Mouse (Mus musculus): ENCODE results near the gene Uchl1. TPM values are rescaled to one million over a fixed set of nuclear protein-coding genes. Genes with fewer than 3 reads are reported as not detected.

Gene Uchl1
- polyA plus RNA-seq, 2 experiments: 1.1 to 1.5 TPM

DNA sequence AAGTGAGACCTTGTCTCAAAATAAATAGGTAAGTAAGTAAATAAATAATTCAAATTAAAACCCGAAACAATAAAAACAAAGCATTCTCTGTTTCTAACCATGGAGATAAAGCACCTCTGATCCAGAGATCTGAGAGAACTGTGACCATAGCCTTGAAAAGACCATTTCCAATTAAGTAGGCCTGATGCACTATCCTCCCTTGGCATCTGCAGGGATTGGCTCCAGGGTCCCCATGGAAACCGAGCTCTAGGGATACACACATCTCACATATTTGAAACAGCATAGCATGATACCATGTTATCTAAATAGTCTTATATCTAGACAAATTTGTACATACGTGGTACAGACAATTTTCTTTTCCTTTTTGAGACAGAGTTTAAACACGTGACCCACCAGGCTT lies 26.1 kb downstream of the Uchl1 start:
- Histone ChIP-seq H3K4me2 (ENCODE audit: low read depth) (no peak overlapping the region), H3K36me3 (replicated peaks; ENCODE audit: control insufficient read depth, insufficient read depth, low read depth) (no peaks in the 10 kb centered on the region), H3K9ac (replicated peaks) (no peak overlapping the region), H3K9me3 (ENCODE audit: control insufficient read depth, low read length) (no peaks in the 10 kb centered on the region), H3K27ac (no peak overlapping the region), H3K27me3 (ENCODE audit: control insufficient read depth, insufficient read depth, low read length) (no peaks in the 10 kb centered on the region), H3K4me1 (replicated peaks; ENCODE audit: control insufficient read depth in 2 of 2, insufficient read depth in 2 of 2, low read length in 1 of 2) (no peaks in the 10 kb centered on the region), H3K4me3 (ENCODE audit: insufficient read depth in 1 of 2, low read depth in 2 of 2, low read length in 2 of 2) (no peak overlapping the region)
- TF ChIP-seq CTCF (IDR thresholded peaks at IDR 0.05; ENCODE audit: low read depth): no peak
- TF ChIP-seq EP300 (IDR thresholded peaks at IDR 0.05; ENCODE audit: low read depth): no peak
- DNase-seq (ENCODE audit: low read depth in 3 of 3, low spot score in 3 of 3) (no peak), ATAC-seq (ENCODE audit: insufficient read depth) (no peak)
- WGBS (ENCODE audit: insufficient replicate concordance): 58% methylated on average over 4 of the region's 4 CpGs

- Histone ChIP-seq H3K9ac (replicated peaks) (no peak overlapping the region), H3K9me3 (ENCODE audit: control insufficient read depth, low read length) (no peaks in the 10 kb centered on the region), H3K4me2 (ENCODE audit: low read depth) (no peak overlapping the region), H3K36me3 (replicated peaks; ENCODE audit: control insufficient read depth, insufficient read depth, low read depth) (no peaks in the 10 kb centered on the region), H3K4me1 (replicated peaks; ENCODE audit: control insufficient read depth in 2 of 2, insufficient read depth in 2 of 2, low read length in 1 of 2) (no peaks in the 10 kb centered on the region), H3K4me3 (ENCODE audit: insufficient read depth in 1 of 2, low read depth in 2 of 2, low read length in 2 of 2) (no peak overlapping the region), H3K27me3 (ENCODE audit: control insufficient read depth, insufficient read depth, low read length) (no peaks in the 10 kb centered on the region), H3K27ac (no peak overlapping the region)
- ATAC-seq (ENCODE audit: insufficient read depth) (no peak), DNase-seq (ENCODE audit: low read depth in 3 of 3, low spot score in 3 of 3) (no peak)
- no peak for TF ChIP-seq EP300 (IDR thresholded peaks at IDR 0.05; ENCODE audit: low read depth)
- TF ChIP-seq CTCF (IDR thresholded peaks at IDR 0.05; ENCODE audit: low read depth): no peak
- 21% methylated on average over 10 of the region's 10 CpGs for WGBS (ENCODE audit: insufficient replicate concordance)
These were observed 27.6 kb downstream of the Uchl1 start for GRCm38 (mm10) chr5:66703317-66704004.

- Histone ChIP-seq H3K4me1 (replicated peaks; ENCODE audit: control insufficient read depth in 2 of 2, insufficient read depth in 2 of 2, low read length in 1 of 2) (no peaks in the 10 kb centered on the region), H3K27me3 (ENCODE audit: control insufficient read depth, insufficient read depth, low read length) (no peaks in the 10 kb centered on the region), H3K4me2 (ENCODE audit: low read depth) (no peak overlapping the region), H3K9ac (replicated peaks) (no peak overlapping the region), H3K27ac (no peak overlapping the region), H3K9me3 (ENCODE audit: control insufficient read depth, low read length) (no peaks in the 10 kb centered on the region), H3K4me3 (ENCODE audit: insufficient read depth in 1 of 2, low read depth in 2 of 2, low read length in 2 of 2) (no peak overlapping the region), H3K36me3 (replicated peaks; ENCODE audit: control insufficient read depth, insufficient read depth, low read depth) (no peaks in the 10 kb centered on the region)
- ATAC-seq (ENCODE audit: insufficient read depth): no peak
- WGBS (ENCODE audit: insufficient replicate concordance): 57% methylated on average over 5 of the region's 5 CpGs
- TF ChIP-seq CTCF (IDR thresholded peaks at IDR 0.05; ENCODE audit: low read depth) (no peak), EP300 (IDR thresholded peaks at IDR 0.05; ENCODE audit: low read depth) (no peak)
- no peak for DNase-seq (ENCODE audit: low read depth in 3 of 3, low spot score in 3 of 3)
These were observed 32.0 kb downstream of the Uchl1 start for GRCm38 (mm10) chr5:66707859-66708258.

DNA sequence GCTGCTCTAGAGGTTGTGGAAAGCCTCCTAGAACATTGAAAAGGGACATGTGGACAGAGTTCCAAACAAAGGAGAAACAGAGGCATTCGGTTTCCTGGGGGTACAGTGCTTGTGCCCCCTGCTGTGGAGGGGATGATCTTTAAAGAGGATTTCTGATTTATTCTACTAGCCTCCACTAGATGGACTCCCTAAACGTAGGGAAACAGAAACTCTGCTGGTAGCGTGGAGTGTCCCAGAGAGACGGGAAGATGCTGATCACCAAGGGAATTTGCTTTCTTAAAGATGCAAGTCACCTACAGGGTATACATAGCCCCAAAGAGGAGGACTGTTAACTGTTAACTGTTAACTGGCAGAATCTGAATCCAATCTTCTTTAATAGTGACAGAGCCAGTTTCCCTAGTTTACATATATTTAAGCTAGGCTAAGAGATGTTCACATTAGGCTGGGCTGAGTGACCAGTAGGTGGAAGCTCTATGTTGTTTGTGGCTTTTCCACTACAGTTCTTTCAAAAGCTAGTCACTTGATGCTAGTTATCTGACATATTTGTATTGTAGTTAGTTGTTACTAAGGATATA lies 34.6 kb downstream of the Uchl1 start:
- no peaks in the 10 kb centered on the region for H3K27me3 ChIP-seq (ENCODE audit: control insufficient read depth, insufficient read depth, low read length)
- H3K27ac ChIP-seq: no peak overlapping the region
- H3K36me3 ChIP-seq (replicated peaks; ENCODE audit: control insufficient read depth, insufficient read depth, low read depth): no peaks in the 10 kb centered on the region
- no peak overlapping the region for H3K4me3 ChIP-seq (ENCODE audit: insufficient read depth in 1 of 2, low read depth in 2 of 2, low read length in 2 of 2)
- H3K9me3 ChIP-seq (ENCODE audit: control insufficient read depth, low read length): no peaks in the 10 kb centered on the region
- no peaks in the 10 kb centered on the region for H3K4me1 ChIP-seq (replicated peaks; ENCODE audit: control insufficient read depth in 2 of 2, insufficient read depth in 2 of 2, low read length in 1 of 2)
- no peak overlapping the region for H3K4me2 ChIP-seq (ENCODE audit: low read depth)
- WGBS (ENCODE audit: insufficient replicate concordance): 21% methylated on average over 4 of the region's 4 CpGs
- no peak overlapping the region for H3K9ac ChIP-seq (replicated peaks)
- DNase-seq (ENCODE audit: low read depth in 3 of 3, low spot score in 3 of 3) (no peak), ATAC-seq (ENCODE audit: insufficient read depth) (no peak)
- TF ChIP-seq EP300 (IDR thresholded peaks at IDR 0.05; ENCODE audit: low read depth) (no peak), CTCF (IDR thresholded peaks at IDR 0.05; ENCODE audit: low read depth) (0 out of 2 replicates have a peak, but pooled peaks have one; percentile 5)

DNA sequence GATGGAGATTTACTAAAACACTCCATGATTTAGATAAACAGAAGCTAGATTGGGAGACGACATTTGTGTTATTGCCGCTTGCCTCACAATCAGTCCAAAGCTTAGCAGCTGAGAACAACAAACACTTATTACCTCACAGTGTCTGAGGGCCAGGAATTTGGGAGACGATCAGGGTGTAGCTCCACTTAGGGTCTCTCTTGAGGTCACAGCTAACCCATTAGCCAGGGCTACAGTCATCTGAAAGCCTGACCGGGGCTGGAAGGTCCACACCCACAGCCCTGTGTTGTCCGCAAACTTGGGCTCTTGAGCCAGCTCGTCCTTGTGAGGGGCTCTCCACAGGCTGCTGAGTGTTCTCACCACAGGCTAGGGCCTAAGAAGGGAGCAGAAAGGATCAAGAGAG lies 36.9 kb downstream of the Uchl1 start:
- H3K4me2 ChIP-seq (ENCODE audit: low read depth): no peak overlapping the region
- no peak overlapping the region for H3K27ac ChIP-seq
- H3K36me3 ChIP-seq (replicated peaks; ENCODE audit: control insufficient read depth, insufficient read depth, low read depth): no peaks in the 10 kb centered on the region
- TF ChIP-seq EP300 (IDR thresholded peaks at IDR 0.05; ENCODE audit: low read depth) (no peak), CTCF (IDR thresholded peaks at IDR 0.05; ENCODE audit: low read depth) (no peak)
- no peak overlapping the region for H3K4me3 ChIP-seq (ENCODE audit: insufficient read depth in 1 of 2, low read depth in 2 of 2, low read length in 2 of 2)
- ATAC-seq (ENCODE audit: insufficient read depth) (no peak), DNase-seq (ENCODE audit: low read depth in 3 of 3, low spot score in 3 of 3) (no peak)
- no peaks in the 10 kb centered on the region for H3K4me1 ChIP-seq (replicated peaks; ENCODE audit: control insufficient read depth in 2 of 2, insufficient read depth in 2 of 2, low read length in 1 of 2)
- WGBS (ENCODE audit: insufficient replicate concordance): 61% methylated on average over 6 of the region's 6 CpGs
- H3K27me3 ChIP-seq (ENCODE audit: control insufficient read depth, insufficient read depth, low read length): no peaks in the 10 kb centered on the region
- H3K9ac ChIP-seq (replicated peaks): no peak overlapping the region
- H3K9me3 ChIP-seq (ENCODE audit: control insufficient read depth, low read length): no peaks in the 10 kb centered on the region
